Mouse (Mus musculus): ENCODE results near the gene Tut1.
"Not testable (repeated sequence)": the region's sequence is repeated elsewhere in the genome, so short reads cannot be mapped to it uniquely, and the experiment has no call there.

The Tut1 gene

GRCm38 (mm10) chr19:8984255-8984868, 30.7 kb downstream of the Tut1 start:
- peak; percentile 94 for DNase-seq

- peak; percentile 50 for DNase-seq
Observed at GRCm38 (mm10) chr19:8985891-8986290, 32.2 kb downstream of the Tut1 start.

GRCm38 (mm10) chr19:8987816-8988215, 34.2 kb downstream of the Tut1 start:
- DNase-seq = peak; percentile 54

GRCm38 (mm10) chr19:8988346-8989065, 34.9 kb downstream of the Tut1 start:
- no peak for DNase-seq

GRCm38 (mm10) chr19:8989066-8989566, 35.5 kb downstream of the Tut1 start, which contains the start of gene Ahnak:
Gene Ahnak, plus strand, starts transcription at chr19:8989284.
- peak; percentile 88 for DNase-seq

GRCm38 (mm10) chr19:8989567-8990431, 36.2 kb downstream of the Tut1 start:
- peak; percentile 94 for DNase-seq

GRCm38 (mm10) chr19:8990432-8991102, 36.9 kb downstream of the Tut1 start:
- peak; percentile 70 for DNase-seq

GRCm38 (mm10) chr19:8991245-8991870, 37.7 kb downstream of the Tut1 start:
- peak; percentile 49 for DNase-seq

GRCm38 (mm10) chr19:8991871-8992735, 38.5 kb downstream of the Tut1 start:
- DNase-seq = peak; percentile 70

GRCm38 (mm10) chr19:8992769-8993624, 39.4 kb downstream of the Tut1 start:
- peak; percentile 95 for DNase-seq

GRCm38 (mm10) chr19:8993625-8993912, 39.9 kb downstream of the Tut1 start:
- no peak for DNase-seq

GRCm38 (mm10) chr19:8994813-8995607, 41.4 kb downstream of the Tut1 start:
- DNase-seq = no peak

GRCm38 (mm10) chr19:8996601-8997000, 43.0 kb downstream of the Tut1 start:
- DNase-seq = no peak

GRCm38 (mm10) chr19:8997546-8997945, 43.9 kb downstream of the Tut1 start:
- DNase-seq = peak; percentile 97

- no peak for DNase-seq
Observed at GRCm38 (mm10) chr19:8998546-8998945, 44.9 kb downstream of the Tut1 start.

GRCm38 (mm10) chr19:8999223-8999622, 45.6 kb downstream of the Tut1 start:
- DNase-seq = peak; percentile 35

- not testable (repeated sequence) for DNase-seq
Observed at GRCm38 (mm10) chr19:9006915-9007314, 53.3 kb downstream of the Tut1 start.
